Mouse (Mus musculus) ES-E14 (cell line): ENCODE data around the gene Amdhd2.

Experiments
- HCFC1 ChIP-seq: IDR thresholded peaks from 2 replicates; pipeline ENCODE4 v1.6.1; 2012; ENCODE audit warnings: low read length, inconsistent platforms, borderline replicate concordance; ENCODE audit not compliant: insufficient read depth
- MAFK ChIP-seq: IDR thresholded peaks from 2 replicates; pipeline ENCODE4 v1.6.1; 2014; ENCODE audit warnings: mild to moderate bottlenecking, low read depth, low read length, inconsistent platforms; ENCODE audit not compliant: insufficient read depth
- ZC3H11A ChIP-seq: IDR thresholded peaks from 2 replicates; pipeline ENCODE4 v1.6.1; 2012; ENCODE audit warnings: low read depth, mild to moderate bottlenecking, inconsistent platforms, low read length, borderline replicate concordance
- ZNF384 ChIP-seq: IDR thresholded peaks from 2 replicates; pipeline ENCODE4 v1.6.1; 2012; ENCODE audit warnings: low read depth, low read length, inconsistent platforms

- TF ChIP-seq ZC3H11A (no peak), HCFC1 (no peak), ZNF384 (no peak), MAFK (no peak)
Observed at GRCm38 (mm10) chr17:24199252-24199651, 35.7 kb upstream of the Amdhd2 start.
